Mouse (Mus musculus) brain, embryonic 14.5 days (tissue): Measurements from ENCODE around the gene Sdc1.

Experiments
- CTCF ChIP-seq: fragments of 200-500 bp; IDR thresholded peaks from 2 replicates; pipeline ENCODE4 v1.5.1; 2012; ENCODE audit warnings: inconsistent platforms, mild to moderate bottlenecking, moderate library complexity, borderline replicate concordance; ENCODE audit not compliant: insufficient read depth, insufficient read length; ENCODE audit errors: extremely low read depth
- POLR2A ChIP-seq: fragments of 200-500 bp; IDR thresholded peaks from 2 replicates; pipeline ENCODE4 v1.6.1; 2012; ENCODE audit warnings: mild to moderate bottlenecking, inconsistent platforms, borderline replicate concordance; ENCODE audit not compliant: poor library complexity, insufficient read depth, insufficient read length, severe bottlenecking; ENCODE audit errors: extremely low read depth

DNA sequence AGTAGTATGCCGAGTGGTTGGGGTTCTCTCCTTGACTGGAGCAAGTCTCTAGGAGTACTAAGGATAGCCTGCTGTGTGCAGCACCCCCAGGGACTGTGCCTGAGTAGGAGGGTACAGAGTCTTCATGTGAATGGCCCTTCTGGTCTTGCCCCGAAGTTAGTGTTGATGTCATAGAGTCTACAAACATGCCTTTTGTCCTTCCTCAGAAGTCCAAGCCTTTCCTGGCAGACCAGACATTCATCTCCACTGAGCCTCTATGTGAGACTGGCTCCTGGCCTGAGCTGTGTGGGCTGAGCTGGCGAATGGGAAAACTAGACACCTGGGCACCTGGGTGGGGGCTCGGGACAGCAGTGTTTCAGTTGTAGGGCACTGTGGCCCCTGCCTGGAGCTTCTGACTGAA, 8.7 kb downstream of the Sdc1 start:
- TF ChIP-seq POLR2A (no peak), CTCF (no peak)
